Mouse (Mus musculus): ENCODE results near the gene Abcg3.
"Not testable (repeated sequence)": the region's sequence is repeated elsewhere in the genome, so short reads cannot be mapped to it uniquely, and the experiment has no call there.

The Abcg3 gene

DNA sequence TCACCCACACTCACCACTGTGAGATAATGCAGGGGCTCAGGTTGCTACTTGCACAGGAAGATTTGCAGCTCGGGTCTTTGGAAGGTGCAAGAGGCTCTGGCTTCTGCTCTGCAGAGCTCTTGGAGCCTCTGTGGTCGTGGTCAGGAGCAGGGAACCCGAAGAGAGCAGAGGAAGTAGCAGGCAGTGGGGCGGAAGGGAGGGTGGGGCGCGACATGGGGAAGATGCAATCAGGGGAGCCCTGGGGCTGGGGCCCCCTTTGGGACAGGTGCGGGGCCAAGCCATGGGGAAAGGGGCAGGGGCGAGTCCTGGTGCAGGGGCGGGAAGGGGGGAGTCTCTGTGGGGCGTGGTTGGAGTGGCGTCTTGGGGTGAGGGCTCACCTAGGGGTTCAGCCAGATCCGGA is at the start of gene Abcg3:
TSS of gene Abcg3 (minus strand) at position 184 of the 400 bp plus-strand sequence.
- peak; percentile 7 for DNase-seq (ENCODE audit: low read depth, low spot score)

DNA sequence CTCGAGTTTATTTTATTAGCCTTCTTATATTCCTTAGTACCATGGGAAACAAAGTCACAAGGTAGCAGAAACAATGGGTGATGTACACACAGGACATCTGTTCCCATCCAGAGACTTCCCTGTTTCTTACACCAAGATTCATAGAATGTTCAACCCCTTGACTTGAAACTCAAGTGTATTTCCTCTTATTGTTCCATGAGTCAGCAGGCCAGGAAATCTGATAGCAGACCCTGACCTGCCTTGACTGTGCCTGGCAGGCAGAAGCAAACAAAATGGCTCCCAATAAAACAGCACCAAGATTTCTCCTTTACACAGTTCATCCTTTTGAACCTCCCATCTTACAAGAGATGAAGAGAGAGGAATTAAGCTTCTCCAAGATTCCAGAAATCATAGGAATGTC is 30.0 kb upstream of the Abcg3 start:
- no peak for DNase-seq (ENCODE audit: low read depth, low spot score)

DNA sequence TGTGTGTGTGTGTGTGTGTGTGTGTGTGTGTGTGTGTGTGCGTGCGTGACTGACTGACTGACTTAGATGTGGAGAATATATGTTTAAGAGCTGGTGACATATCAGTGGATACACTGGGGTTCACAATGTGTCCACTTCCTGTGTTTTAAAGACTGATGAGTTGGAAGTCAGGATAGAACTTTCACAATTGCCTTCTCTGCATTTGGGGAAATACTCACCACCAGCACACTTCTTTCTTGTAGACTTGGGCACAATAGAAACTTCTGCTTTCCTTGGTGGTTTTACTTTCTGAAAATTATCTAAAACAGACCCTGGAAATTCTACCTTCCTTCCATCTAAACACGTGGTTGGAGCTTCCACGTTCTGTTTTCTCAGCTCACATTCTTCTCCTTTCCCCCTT is 29.1 kb upstream of the Abcg3 start:
- no peak for DNase-seq (ENCODE audit: low read depth, low spot score)

DNA sequence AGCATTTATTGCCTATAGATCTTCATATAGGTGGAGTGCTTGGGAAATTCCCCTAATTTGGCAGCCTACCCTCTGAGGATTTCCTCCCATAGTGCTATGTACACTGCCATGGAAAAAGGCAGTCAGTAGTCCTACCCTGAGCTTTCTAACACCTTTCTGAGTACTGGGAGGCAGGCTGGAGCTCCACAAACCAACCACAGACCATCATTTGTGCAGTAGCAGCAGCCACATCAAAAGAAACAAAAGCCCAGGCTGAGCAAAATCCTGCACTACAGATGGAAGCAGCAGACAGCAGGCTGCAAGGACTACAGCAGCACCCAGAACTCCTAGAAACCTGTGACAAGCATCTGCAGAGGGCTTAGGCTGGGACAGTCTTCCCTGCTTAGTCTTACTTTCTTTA is 27.9 kb upstream of the Abcg3 start:
- no peak for DNase-seq (ENCODE audit: low read depth, low spot score)

DNA sequence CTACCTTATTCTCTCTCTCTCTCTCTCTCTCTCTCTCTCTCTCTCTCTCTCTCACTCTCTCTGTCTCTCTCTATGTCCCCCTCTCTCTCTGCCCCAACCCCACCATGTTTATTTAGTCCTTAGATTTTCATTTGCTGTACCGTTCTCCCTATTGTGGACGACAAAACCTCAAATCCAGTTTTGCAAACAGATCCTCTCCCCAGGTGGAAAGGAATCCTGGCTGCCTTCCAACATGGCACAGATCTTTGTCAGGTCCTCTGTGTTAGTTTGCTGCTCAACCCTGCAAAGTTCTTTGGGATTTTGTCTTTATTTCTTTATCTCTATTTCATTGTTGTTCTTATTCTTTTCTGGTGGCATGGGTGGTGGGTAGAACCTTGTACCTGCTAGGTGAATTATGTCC is 6.9 kb upstream of the Abcg3 start:
- DNase-seq (ENCODE audit: low read depth, low spot score), result no peak

DNA sequence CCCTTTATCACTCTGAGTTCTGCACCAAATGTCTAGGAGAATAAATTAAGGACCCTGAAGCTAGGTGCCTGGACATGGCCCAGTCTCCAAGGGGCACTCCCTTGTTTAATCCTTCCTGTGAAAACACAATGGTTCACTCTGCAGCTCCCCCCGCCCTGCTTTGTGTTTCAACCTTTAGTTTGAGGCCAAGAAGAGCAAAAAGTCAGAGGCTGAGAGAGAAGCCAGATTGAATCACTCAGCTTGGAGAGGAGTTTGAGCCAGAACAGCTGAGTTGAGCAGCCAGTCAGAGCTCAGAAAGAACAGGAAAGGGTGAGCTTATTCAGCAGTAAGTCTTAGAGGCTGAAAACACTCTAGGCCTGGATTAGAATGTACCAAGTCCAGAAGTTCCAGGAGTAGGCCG is 5.5 kb upstream of the Abcg3 start:
- DNase-seq (ENCODE audit: low read depth, low spot score), result no peak

DNA sequence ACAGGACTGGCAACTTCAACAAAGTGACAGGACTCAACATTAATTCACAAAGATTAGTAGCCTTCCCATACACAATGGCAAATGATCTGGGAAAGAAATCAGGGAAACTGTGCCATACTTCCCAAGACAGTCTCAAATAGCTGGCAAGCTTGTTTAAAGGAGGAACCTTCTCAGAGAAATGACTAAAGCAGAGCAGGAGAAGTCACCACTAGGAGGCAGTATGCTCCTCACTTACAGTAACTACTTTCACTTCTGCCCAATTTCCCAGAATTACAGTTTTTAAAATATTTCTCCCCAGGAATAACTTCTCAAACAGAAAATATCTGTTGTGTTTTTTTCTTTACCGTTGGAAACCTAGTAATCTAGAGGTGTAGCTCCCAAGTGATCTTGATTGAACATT is 4.2 kb upstream of the Abcg3 start:
- peak; percentile 75 for DNase-seq (ENCODE audit: low read depth, low spot score)

DNA sequence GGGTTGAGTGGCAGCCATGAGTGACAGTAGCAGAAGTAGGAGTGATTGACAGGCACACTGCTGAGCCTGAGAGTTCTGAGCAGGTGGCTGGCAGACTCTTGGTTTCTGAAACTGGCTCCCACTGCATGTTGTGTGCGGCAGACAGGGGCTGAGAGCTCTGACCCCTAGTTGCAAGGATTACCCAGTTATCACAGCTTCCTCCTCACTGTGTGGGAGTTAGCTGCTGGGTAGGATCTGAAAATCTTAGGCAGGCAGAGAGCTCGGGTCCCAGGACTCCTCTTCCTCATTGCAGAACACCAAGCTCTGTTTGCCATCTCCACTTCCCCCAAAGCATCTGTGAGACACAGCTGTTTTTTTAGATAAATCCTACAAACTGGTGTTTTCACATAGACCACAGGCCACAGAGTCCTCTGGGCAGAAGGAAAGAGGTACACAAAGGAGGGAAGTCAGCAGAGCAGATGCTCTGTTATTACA is 3.4 kb downstream of the Abcg3 start:
- peak; percentile 40 for DNase-seq (ENCODE audit: low read depth, low spot score)

DNA sequence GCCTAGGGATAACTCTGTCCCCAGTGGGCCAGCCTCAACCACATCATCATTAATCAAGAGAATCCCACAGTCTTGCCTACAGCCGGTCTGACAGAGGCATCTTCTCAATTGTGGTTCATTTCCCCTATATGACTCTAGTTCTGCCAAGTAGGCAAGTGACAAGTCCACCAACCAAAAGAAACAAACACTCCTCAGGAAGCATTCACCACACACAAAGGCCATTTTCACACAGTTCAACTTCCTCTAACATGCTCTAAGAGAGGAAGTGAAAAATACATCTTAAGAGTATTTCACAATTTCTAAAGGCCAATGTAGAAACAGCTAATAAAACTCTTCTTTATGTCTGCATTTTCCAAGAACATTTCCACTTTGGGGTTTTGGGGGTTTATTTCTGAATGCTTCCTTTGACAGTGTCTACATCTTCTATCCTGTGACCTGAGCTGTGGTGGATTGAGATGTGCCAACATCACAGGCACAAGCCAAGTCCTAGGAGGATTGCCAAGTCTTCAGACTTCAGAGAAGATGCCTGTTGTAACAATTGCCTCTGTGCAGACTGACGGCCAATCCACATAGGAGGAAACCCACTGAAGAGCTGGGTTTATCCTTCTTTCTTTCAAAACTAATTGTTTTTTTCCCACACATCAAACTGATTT is 24.3 kb downstream of the Abcg3 start:
- DNase-seq (ENCODE audit: low read depth, low spot score), result peak; percentile 79

DNA sequence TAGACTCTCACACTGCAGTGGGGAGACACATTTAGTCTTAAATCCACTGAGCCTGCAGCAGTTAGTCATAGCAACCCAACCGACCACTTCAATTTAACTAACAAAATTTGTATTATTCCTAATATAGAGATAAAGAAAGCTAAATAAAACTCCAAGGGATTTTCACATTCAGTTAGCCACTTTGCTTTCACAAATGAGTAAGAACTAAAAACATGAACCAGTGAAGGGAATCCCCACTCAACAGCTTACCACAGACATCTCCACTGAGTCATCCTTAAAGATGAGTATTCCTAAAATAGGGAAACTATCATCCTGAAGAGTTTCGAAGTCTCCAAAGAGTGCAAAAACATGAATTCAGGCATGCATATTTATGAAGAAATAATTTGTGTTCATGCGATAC is 27.3 kb downstream of the Abcg3 start:
- DNase-seq (ENCODE audit: low read depth, low spot score), result peak; percentile 51

DNA sequence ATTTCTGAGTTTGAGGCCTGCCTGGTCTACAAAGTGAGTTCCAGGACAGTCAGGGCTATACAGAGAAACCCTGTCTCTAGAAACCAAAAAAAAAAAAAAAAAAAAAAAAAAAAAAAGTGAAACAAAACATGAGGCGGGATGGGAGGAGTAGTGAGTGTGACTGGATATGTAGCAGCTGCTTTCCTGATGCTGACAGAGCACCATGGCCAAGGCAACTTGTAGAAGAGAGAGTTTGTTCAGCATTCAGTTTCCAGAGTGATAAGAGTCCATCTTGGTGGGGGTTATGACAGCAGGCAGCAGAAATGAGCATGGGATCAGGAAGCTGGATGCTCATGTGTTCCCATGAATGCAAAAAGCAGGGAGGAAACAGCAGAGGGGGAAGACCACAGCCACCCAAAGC is 35.6 kb downstream of the Abcg3 start:
- peak; percentile 1 for DNase-seq (ENCODE audit: low read depth, low spot score)

DNA sequence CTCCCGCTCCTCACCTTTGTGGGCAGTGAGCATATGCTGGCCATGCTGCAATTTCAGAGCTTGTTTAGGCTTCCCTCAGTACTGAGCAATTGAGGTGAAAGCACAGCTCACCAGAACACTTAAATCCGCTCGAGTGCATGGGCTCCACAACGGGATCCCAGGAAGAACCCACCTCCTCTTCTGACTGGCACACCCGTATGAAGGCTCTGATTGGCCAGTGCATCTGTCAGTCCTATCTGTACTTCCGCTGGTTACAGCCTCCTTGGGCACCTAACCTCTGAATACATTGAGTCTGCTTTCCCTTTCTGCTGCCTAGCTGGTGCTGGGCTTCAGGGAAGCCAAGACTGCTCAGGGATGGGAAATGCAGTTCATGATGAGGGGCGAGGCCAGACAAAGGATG is 48.4 kb downstream of the Abcg3 start:
- DNase-seq (ENCODE audit: low read depth, low spot score), result no peak

DNA sequence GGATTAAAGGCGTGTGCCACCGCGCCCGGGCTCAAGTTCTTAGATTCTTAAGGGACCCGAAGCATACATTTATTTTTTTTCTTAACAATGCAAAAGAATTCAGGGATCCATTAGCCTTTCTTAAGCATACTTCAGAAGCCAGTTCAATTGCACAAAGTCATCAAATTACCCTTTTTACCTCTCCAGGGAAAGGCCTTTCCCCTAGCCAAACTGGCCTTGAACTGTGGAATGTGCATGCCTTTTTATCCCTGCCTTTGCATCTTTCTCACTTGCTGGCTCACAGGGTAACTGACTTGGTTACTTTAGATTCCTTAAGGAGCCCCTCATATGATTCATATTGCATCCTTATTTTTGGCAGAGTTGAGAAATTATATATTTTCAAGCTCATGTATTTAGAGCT is 76.0 kb downstream of the Abcg3 start:
- not testable (repeated sequence) for DNase-seq (ENCODE audit: low read depth, low spot score)

All from A20 (cell line).